Mouse (Mus musculus) limb, embryonic 11.5 days (tissue): ENCODE results near the gene Spag9. TPM values are rescaled to one million over a fixed set of nuclear protein-coding genes. Genes with fewer than 3 reads are reported as not detected.

Experiments
- ATAC-seq: fragments of 200-750 bp; cut with Nextera tagmentation; 2 replicates; pipeline ENCODE4 v1.8.0; 2017; ENCODE audit warnings: low read depth; ENCODE audit not compliant: insufficient number of reproducible peaks, low FRiP score, low TSS enrichment
- DNase-seq: peaks from one replicate; pipeline ENCODE4 v3.0.0-alpha.2; 2015; ENCODE audit warnings: low spot score
- H3K27ac ChIP-seq: fragments of 300-500 bp; sonication (generic); replicated peaks from 2 replicates; pipeline ENCODE4 v1.5.1; 2014; ENCODE audit warnings: low read depth, mild to moderate bottlenecking, low read length
- H3K27me3 ChIP-seq: fragments of 300-500 bp; sonication (generic); 2 replicates; pipeline ENCODE4 v1.6.1; 2014; ENCODE audit warnings: mild to moderate bottlenecking, low read length, mixed read lengths; ENCODE audit not compliant: control insufficient read depth, insufficient read depth
- H3K36me3 ChIP-seq: fragments of 300-500 bp; sonication (generic); 2 replicates; pipeline ENCODE4 v1.6.1; 2014; ENCODE audit warnings: mild to moderate bottlenecking, low read length, moderate library complexity, mixed read lengths; ENCODE audit not compliant: control insufficient read depth, insufficient read depth
- H3K4me1 ChIP-seq: fragments of 300-500 bp; sonication (generic); 2 replicates; pipeline ENCODE4 v1.6.1; 2014; ENCODE audit warnings: low read length, mixed read lengths; ENCODE audit not compliant: control insufficient read depth, insufficient read depth
- H3K4me2 ChIP-seq: fragments of 300-500 bp; sonication (generic); 2 replicates; pipeline ENCODE4 v1.6.1; 2014; ENCODE audit warnings: low read depth, mild to moderate bottlenecking, moderate library complexity; ENCODE audit not compliant: severe bottlenecking
- H3K4me3 ChIP-seq: fragments of 300-500 bp; sonication (generic); 2 replicates; pipeline ENCODE4 v1.5.1; 2014; ENCODE audit warnings: low read depth, low read length
- H3K9ac ChIP-seq: fragments of 300-500 bp; sonication (generic); 2 replicates; pipeline ENCODE4 v1.6.1; 2014; ENCODE audit warnings: mild to moderate bottlenecking, low read length
- H3K9me3 ChIP-seq: fragments of 300-500 bp; sonication (generic); 2 replicates; pipeline ENCODE4 v1.6.1; 2016; ENCODE audit warnings: low read length; ENCODE audit not compliant: control insufficient read depth
- WGBS: fragments of 180-500 bp; shearing (Covaris S2); extraction: QIAGEN DNeasy Blood & Tissue Kit; methylation state at CpG from one replicate; pipeline ENCODE4 v1.1.7; 2014; 5-methylcytosine and 5-hydroxymethylcytosine counted together
- polyA plus RNA-seq: library from polyadenylated mRNA; unstranded; fragments of >200 nt; fragmentation: Nextera tagmentation; extraction: Ambion mirVana; gene quantifications from 2 replicates; pipeline ENCODE4 v1.2.1, GENCODE M21; 2014

The Spag9 gene
- polyA plus RNA-seq, 1 experiment from 2014 or later = 37.0 TPM

GRCm38 (mm10) chr11:94175288-94175687 lies 179.4 kb downstream of the Spag9 start:
- ATAC-seq (no peak), DNase-seq (no peak)
- H3K27ac ChIP-seq = no peak overlapping the region
- no peak overlapping the region for H3K4me2 ChIP-seq
- H3K4me1 ChIP-seq = no peaks in the 10 kb centered on the region
- WGBS = 71% methylated on average over 7 of the region's 7 CpGs
- no peak overlapping the region for H3K4me3 ChIP-seq
- no peaks in the 10 kb centered on the region for H3K9me3 ChIP-seq
- no peaks in the 10 kb centered on the region for H3K36me3 ChIP-seq
- H3K9ac ChIP-seq = no peak overlapping the region
- H3K27me3 ChIP-seq = no peaks in the 10 kb centered on the region

Other genes with a start within 250 kb of the Spag9 start
- 45.1 and 46.4 TPM in 2 replicates for gene Utp18, start 110.3 kb upstream of the Spag9 start, polyA plus RNA-seq
- gene Mbtd1, start 110.2 kb upstream of the Spag9 start, polyA plus RNA-seq = 30.3 and 34.5 TPM in 2 replicates
- gene Nme2, start 39.8 kb upstream of the Spag9 start, polyA plus RNA-seq = 210 and 214 TPM in 2 replicates
- gene Gm20390, start 27.8 kb upstream of the Spag9 start, polyA plus RNA-seq = 488 and 505 TPM in 2 replicates
- gene Nme1, start 27.6 kb upstream of the Spag9 start, polyA plus RNA-seq = 259 and 269 TPM in 2 replicates
- 28.9 and 31.8 TPM in 2 replicates for gene Tob1, start 215.4 kb downstream of the Spag9 start, polyA plus RNA-seq
- 5.3 and 8.0 TPM in 2 replicates for gene Wfikkn2, start 249.9 kb downstream of the Spag9 start, polyA plus RNA-seq